Mouse (Mus musculus): ENCODE data around the gene Igsf6. TPM values are rescaled to one million over a fixed set of nuclear protein-coding genes. Genes with fewer than 3 reads are reported as not detected.
A peak's percentile ranks its signal among the peaks of the same experiment; 100 is the strongest.

Gene Igsf6
- 8.0 TPM in 1 of 2 replicates, not detected in the other for total RNA-seq (2014; fragmentation: Nextera tagmentation)
- total RNA-seq (2017), result 1.3 and 3.7 TPM in 2 replicates

GRCm38 (mm10) chr7:121074281-121074680 is at the start of gene Igsf6:
Igsf6 (minus strand) TSS chr7:121074572.
- no peak for ATAC-seq (replicated peaks; ENCODE audit: low FRiP score, low TSS enrichment, poor library complexity, severe bottlenecking)

DNA sequence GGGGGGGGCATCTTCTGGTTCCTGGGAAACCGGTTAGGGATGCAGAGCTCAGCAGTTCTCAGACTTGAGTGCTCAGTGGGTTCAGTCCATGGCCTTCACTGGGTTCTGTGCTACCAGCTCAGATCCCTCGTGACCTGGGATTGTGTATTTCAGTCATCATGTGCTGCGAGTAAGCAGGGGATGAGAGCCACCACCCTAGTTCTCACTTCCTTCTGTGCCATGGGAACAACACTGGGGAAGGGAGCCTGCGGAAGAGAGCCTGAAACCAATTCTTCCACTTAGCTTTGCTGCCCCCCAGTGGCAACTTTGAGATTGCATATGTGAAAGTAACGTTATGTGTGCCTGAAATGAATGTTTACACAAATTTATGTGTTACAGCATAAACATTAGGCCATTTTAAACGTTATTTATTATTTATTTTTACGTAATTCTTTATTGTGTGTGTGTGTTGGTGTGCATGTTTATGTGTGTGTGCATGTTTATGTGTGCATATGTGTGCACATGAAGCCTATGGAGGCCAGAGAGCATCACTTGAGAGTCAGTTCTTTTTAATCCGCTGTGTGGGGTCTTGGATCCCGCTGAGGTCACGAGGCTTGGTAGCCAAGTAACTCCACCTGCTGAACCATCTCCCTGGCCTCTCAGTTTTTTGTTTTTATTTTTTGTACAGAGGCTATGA is 45.9 kb upstream of the Igsf6 start:
- ATAC-seq (replicated peaks; ENCODE audit: low FRiP score, low TSS enrichment, poor library complexity, severe bottlenecking), result peak; percentile 79

- ATAC-seq (replicated peaks; ENCODE audit: low FRiP score, low TSS enrichment, poor library complexity, severe bottlenecking), result peak; percentile 47; the same call in 1 of the 2 replicates
Observed at GRCm38 (mm10) chr7:121111762-121112161, 37.4 kb upstream of the Igsf6 start.

DNA sequence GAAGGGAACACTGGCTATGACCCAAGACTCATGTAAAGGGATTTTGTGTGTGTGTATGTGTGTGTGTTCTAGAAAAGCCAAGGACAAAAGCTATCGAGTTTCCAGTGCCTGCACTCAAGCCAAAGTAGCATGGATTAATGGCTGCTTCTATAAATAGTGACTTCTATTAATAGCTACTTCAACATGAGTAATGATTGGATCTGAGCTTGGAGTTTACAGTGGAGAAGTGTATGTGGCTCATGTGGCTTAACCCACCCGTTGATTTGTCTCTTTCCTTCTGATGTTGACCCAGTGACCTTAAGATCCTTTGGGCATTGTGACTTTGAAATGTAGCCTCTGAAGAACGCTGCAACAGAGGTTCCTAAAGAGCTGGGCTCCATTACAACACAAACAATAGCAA is 36.9 kb upstream of the Igsf6 start:
- ATAC-seq (replicated peaks; ENCODE audit: low FRiP score, low TSS enrichment, poor library complexity, severe bottlenecking), result no peak

- ATAC-seq (replicated peaks; ENCODE audit: low FRiP score, low TSS enrichment, poor library complexity, severe bottlenecking), result no peak
Observed at GRCm38 (mm10) chr7:121107851-121108250, 33.5 kb upstream of the Igsf6 start.

DNA sequence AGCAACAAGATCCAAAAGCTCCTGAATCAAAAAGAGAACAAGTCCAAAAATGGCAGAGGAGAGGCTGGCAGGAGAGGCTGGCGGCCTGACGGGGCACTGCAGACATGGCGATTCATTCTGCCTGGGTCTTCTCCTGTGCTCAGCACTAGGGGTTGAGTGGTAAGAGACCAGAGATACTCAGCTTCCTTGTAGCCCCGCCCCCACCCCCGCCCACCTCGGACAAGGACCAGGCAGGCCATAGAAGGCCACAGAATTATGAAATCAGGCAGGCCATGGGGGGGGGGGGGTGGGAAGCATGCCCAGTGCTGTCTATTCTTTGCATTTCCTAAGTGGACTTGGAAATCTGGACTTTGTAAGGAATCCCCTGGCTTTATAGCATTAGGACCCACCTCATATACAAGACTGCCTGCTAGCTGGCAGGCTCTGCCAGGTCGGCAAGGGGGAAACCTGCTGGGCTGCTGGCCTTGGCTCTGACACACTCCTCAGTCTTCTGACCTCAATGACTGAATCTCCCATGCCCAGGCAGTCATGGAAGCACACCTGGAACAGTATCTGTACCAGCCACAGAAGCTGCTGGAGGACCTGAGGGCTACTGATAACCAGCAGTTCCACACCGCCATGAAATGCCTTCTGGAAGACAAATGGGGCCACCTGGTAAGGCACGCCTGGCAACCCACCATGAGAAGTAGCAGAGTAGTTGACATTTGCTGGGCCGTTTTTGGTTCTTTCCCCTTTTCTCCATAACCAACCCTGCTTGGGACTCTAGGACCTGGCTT is 24.4 kb upstream of the Igsf6 start:
- ATAC-seq (replicated peaks; ENCODE audit: low FRiP score, low TSS enrichment, poor library complexity, severe bottlenecking), result peak; percentile 58

GRCm38 (mm10) chr7:121093026-121093425 is 18.7 kb upstream of the Igsf6 start:
- no peak for ATAC-seq (replicated peaks; ENCODE audit: low FRiP score, low TSS enrichment, poor library complexity, severe bottlenecking)

- ATAC-seq (replicated peaks; ENCODE audit: low FRiP score, low TSS enrichment, poor library complexity, severe bottlenecking), result no peak
Observed at GRCm38 (mm10) chr7:121090748-121091147, 16.4 kb upstream of the Igsf6 start.

GRCm38 (mm10) chr7:121088745-121089144 is 14.4 kb upstream of the Igsf6 start:
- ATAC-seq (replicated peaks; ENCODE audit: low FRiP score, low TSS enrichment, poor library complexity, severe bottlenecking), result no peak

DNA sequence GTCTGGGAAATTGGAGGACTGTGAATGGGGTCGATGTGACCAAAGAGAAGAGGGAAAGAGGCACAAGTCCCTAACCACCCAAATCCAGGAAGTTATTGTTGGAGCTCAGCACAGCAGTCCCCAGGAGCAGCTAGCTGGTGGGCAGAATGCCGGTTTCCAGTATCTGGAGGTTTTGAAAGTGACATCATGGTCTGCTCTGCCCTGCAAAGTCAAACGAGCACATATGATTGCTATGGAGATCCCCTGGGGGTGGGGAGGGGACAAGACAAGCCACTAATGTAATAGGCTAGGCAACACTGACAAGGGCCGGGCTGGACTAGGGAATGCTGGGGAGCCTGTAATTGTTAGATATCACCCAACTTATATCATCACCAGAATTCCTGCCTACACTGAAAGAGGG is 11.1 kb upstream of the Igsf6 start:
- ATAC-seq (replicated peaks; ENCODE audit: low FRiP score, low TSS enrichment, poor library complexity, severe bottlenecking), result no peak

GRCm38 (mm10) chr7:121084840-121085453 is 10.6 kb upstream of the Igsf6 start:
- ATAC-seq (replicated peaks; ENCODE audit: low FRiP score, low TSS enrichment, poor library complexity, severe bottlenecking), result no peak

DNA sequence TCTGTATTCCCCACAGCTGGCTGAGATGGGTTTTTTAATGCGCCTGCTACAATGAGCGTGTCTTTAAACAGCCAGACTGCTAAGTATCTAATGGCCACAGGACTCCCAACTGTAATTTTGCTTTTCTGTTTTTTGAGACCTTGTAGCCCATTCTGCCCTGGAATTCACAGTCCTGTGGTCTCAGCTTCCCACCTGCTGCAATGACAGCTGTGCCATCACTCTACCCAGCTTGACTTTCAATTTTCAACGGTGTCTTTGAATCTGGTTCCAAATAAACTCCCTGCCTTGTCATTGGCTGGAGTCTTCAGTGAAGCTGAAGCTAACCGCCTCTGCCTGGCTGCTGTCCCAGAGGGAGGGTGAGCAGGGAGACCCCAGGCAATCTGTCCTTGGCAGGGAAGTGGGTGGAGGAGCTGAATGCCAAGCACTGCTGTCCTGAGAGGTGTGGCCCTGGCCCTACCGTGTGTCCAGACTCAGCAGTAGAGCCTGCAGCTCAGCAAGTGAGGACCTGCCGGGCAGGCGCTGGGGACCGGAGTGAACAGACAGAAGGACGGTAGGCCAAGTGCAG is 8.7 kb upstream of the Igsf6 start:
- ATAC-seq (replicated peaks; ENCODE audit: low FRiP score, low TSS enrichment, poor library complexity, severe bottlenecking), result no peak

DNA sequence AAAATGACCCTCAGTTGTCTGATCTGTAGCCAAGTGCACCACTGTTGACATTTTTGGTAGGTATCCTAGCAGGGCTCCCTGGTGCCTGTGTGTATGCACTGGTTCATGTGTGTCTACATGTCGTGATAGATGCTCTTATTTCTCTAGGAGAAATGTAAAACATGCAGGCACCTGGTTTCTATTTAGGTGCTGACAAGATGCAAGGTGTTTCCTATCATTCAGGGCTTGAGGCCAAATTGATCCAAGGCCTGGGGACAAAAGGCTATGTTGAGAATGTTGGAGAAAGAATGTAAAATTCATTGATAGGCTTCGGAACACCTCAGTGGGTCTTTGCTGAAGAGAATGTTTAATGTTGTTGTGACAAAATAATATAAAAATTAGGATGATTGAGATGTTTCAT is 7.4 kb upstream of the Igsf6 start:
- ATAC-seq (replicated peaks; ENCODE audit: low FRiP score, low TSS enrichment, poor library complexity, severe bottlenecking), result no peak

- ATAC-seq (replicated peaks; ENCODE audit: low FRiP score, low TSS enrichment, poor library complexity, severe bottlenecking), result no peak
Observed at GRCm38 (mm10) chr7:121081350-121081749, 7.0 kb upstream of the Igsf6 start, which contains the start of gene Otoa. Otoa (plus strand) TSS chr7:121081650.

DNA sequence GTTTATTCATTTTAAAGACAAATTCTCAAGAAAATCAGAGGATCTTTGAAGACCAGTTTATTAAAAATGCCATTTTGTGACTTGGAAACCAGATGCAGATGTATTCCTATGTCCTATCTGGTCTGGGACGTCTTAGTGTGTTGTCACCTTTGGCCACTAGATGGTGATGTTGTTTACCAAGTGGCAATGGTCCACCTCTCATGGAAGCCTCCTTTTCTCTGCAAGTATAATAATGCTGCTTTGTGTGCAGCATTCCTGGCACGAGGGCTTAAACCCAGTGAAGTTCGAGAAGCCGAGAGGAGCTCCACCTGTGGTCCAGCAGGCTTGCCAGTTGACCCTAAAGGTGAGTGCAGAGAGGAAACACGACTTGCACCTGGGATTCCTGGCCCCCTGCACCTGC is 3.5 kb upstream of the Igsf6 start:
- ATAC-seq (replicated peaks; ENCODE audit: low FRiP score, low TSS enrichment, poor library complexity, severe bottlenecking), result peak; percentile 89

DNA sequence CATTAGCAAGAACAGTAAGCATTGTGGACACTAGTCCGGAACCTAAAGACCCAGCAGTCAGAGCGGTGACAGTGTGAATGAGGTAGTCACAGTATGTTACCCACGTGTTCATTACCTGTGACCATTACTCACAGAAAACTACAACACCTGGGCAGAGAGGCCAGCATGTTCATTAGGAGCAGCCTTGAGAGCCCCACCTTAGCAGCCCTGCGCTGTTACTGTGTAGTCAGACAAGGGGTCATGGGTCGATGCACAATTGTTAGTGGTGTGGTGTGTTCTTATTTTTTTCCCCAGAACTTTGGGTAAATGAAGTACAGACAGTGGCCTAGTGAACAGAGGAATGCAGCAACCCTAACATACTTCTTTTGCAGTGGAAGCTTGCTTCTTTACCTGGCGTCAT is 2.9 kb upstream of the Igsf6 start:
- no peak for ATAC-seq (replicated peaks; ENCODE audit: low FRiP score, low TSS enrichment, poor library complexity, severe bottlenecking)

GRCm38 (mm10) chr7:121075416-121075815 is 1.0 kb upstream of the Igsf6 start:
- ATAC-seq (replicated peaks; ENCODE audit: low FRiP score, low TSS enrichment, poor library complexity, severe bottlenecking), result no peak

DNA sequence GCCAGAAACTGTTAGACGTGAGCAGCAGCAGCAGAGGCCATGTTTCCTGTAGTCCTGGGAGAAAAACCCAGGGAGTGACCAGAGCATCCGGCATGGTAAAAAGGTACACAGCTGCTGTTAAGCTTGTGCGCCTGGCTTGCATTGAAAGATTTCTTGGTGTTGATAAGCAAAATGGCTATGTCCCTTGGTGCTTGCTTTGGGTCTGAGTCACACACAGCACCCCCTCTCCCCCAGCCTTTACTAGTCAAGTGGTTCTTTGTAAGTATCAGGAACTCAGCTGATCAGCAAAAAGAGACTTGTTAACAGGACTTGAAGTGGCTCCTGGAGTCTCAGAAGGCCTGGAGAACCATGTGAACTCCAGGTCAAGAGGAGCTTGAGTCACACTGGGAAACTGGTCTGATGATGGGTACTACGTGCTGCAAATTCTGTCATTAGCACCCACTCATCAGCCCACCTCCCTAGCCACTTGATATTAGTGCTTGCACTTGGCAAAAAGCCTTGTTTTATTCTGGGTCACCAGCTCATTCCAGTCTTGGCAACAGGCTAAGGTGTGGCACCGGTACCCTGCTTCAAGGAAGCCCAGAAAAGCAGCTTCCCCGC is 529 bp upstream of the Igsf6 start:
- ATAC-seq (replicated peaks; ENCODE audit: low FRiP score, low TSS enrichment, poor library complexity, severe bottlenecking), result no peak

DNA sequence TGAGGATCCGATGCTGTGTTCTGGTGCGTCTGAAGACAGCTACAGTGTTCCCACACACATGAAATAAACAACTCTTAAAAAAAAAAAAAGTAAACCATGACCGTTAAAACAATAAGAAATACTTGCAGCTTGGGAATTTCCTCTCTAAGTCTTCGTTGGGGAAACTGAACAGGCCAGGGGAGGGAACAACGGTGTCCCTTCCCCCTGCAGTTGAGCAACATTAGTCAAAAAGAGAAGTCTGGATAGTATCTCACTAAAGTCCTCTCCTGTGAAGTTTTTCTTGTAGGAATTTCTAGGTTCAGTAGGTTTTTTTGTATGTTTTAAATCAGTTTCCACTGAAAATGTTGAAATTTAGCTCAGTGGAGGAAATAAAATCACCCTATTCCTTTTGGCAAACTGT is 1.9 kb downstream of the Igsf6 start:
- no peak for ATAC-seq (replicated peaks; ENCODE audit: low FRiP score, low TSS enrichment, poor library complexity, severe bottlenecking)

DNA sequence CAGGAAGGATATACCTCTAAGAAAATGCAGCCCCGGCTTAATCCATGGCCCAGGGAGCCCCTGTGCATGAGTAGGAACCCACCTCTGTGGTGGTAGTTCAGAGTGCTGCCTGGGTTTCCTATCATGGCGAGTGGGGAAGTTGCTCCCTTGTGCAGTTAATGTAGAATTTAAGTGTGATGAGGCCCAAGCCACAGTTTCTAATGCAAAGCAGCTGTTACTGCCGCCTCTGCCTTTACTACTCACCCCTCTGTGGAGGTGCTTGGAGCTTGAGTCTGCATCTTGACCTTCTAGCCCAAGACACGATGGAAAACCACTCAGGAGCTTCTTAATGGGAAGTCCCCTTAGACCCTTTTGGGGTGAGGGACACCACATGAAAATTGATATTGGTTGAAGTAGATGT is 3.1 kb downstream of the Igsf6 start:
- ATAC-seq (replicated peaks; ENCODE audit: low FRiP score, low TSS enrichment, poor library complexity, severe bottlenecking), result no peak

Measured in megakaryocyte-erythroid progenitor cell, adult 5-6 weeks (primary cell).